Mouse (Mus musculus): ENCODE results near the gene Sugt1. TPM values are rescaled to one million over a fixed set of nuclear protein-coding genes. Genes with fewer than 3 reads are reported as not detected.

Gene Sugt1
- polyA plus RNA-seq, 1 experiment = 1.7 TPM

DNA sequence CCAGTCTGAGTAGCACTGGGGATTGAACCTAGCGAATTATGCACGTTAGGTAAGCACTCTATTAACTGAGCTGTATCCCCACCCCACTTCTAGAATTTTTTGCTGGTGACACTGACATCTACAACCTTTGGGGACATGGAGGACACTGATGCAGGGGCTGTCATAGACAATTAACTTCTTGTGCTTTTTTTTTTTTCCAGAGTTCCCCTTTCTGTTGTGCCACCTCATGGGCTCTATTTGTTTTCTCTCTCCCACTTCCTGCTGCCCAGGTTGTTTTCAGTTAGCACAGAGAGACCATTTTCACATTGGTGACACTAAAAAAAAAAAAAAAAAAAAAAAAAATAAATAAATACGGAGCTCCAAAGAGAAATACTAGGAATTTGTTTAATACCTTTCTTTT is 83.5 kb downstream of the Sugt1 start:
- peaks cover 3% of the 10 kb centered on the region for H3K27me3 ChIP-seq (replicated peaks)
- H3K4me3 ChIP-seq (replicated peaks) = no peak overlapping the region
- TF ChIP-seq FLI1 (IDR thresholded peaks at IDR 0.05; ENCODE audit: low read length) (no peak), GATA1 (IDR thresholded peaks at IDR 0.05; ENCODE audit: borderline replicate concordance, low read length) (no peak)
- H3K4me1 ChIP-seq = no peaks in the 10 kb centered on the region
- H3K9me3 ChIP-seq = 0 out of 2 replicates have a peak, but pooled peaks cover 4% of the 10 kb centered on the region
- H3K36me3 ChIP-seq (replicated peaks; ENCODE audit: low read length) = no peaks in the 10 kb centered on the region

DNA sequence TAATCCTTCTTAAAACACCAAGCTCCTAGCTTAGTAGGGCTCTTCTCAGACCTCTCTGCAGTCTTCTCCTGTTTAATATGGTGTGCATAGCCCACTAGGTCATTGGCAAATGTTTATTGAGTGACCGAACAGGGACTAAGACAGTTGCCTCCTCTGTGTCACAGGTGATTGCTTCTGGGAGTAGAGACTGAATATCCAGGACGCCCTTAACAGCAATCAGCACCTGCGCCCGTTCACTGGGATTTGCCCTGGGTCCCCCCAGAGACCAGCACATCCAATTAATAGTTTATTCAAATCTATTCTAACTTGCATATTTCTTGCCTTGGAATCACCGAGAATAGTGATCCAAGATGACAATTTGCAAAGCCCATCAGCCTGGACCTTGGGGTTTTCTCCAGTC is 85.1 kb downstream of the Sugt1 start:
- Histone ChIP-seq H3K4me3 (replicated peaks) (no peak overlapping the region), H3K36me3 (replicated peaks; ENCODE audit: low read length) (no peaks in the 10 kb centered on the region), H3K9me3 (0 out of 2 replicates have a peak, but pooled peaks cover 4% of the 10 kb centered on the region), H3K4me1 (no peaks in the 10 kb centered on the region), H3K27me3 (replicated peaks) (peaks cover 8% of the 10 kb centered on the region)
- no peak for TF ChIP-seq GATA1 (IDR thresholded peaks at IDR 0.05; ENCODE audit: borderline replicate concordance, low read length)
- TF ChIP-seq FLI1 (IDR thresholded peaks at IDR 0.05; ENCODE audit: low read length) = no peak

DNA sequence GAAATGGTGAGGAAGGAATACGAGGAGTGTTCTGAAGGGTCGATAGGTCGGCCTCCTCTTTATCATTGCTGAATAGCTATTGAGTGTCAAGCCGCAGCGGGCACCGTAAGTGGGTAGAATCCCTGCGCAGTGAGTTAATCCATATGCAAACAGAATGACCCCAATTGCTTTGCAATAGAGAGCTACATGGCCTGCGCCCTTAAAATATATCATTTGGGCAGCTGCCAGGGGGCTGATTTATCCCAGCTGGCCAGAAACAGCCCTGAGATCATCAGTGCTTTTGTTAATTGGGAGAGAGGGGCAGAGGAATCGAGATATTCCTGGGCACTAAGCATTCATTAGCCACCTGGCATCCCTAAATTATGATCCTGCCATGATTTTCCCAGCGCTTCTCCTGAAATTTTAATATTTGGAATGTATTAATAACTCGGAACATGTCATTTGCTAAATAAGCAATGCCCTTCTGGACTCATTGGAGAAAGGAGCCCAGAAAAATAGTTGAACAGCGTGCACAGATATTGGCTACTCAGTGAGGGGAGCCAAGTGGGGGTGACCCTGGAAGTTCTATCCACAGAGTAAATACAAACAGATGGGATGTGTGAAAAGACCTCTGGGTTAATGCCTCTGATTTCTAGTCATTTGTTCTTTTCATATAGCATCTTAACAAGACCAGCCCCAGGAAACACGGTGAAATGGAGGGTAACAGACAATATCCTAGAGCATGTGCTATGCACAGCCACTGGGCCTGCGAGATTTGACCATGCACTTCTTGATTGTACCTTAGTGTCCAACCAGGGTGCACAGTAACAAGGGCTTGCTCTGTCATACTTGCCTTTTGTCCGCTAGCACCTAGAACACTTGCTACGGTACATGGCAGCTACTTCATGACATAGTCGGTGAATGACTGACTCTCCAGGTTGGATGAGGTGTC is 85.9 kb downstream of the Sugt1 start:
- H3K36me3 ChIP-seq (replicated peaks; ENCODE audit: low read length) = no peaks in the 10 kb centered on the region
- peaks cover 8% of the 10 kb centered on the region for H3K27me3 ChIP-seq (replicated peaks)
- TF ChIP-seq FLI1 (IDR thresholded peaks at IDR 0.05; ENCODE audit: low read length) (no peak), GATA1 (IDR thresholded peaks at IDR 0.05; ENCODE audit: borderline replicate concordance, low read length) (no peak)
- peak overlapping the region; percentile 4 for H3K4me3 ChIP-seq (replicated peaks)
- H3K9me3 ChIP-seq = 0 out of 2 replicates have a peak, but pooled peaks cover 4% of the 10 kb centered on the region
- no peaks in the 10 kb centered on the region for H3K4me1 ChIP-seq

DNA sequence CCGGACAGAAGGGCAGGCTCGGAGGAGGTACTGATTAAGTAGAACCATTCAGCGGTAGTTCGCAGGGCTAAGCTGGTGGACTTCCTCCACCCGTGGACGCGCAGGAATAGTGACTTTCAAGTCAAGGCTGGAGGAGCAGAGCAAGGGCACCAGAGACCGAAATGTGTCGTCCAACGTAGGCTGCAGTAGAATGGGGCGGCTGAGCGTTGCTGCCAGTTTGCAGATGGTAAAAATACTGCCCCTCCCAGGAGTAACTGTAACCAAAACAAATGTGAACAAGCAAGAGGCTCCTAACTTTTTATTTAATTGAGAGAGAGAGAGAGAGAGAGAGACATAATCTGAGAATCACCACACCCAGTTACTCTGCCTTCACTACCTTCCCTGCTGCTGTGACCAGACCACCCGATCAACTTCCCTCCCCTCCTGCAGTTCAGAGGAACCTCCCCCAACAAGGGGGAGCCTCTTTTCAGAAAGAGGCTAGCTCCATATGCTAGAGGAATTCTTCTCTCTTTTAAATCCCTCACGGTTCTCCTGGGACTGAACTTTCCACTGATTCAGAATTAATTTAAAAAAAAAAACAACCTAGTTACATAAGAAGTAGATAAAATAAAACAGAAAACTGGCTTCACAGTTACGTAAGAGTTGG is 89.7 kb downstream of the Sugt1 start:
- H3K4me3 ChIP-seq (replicated peaks) = no peak overlapping the region
- peaks cover 8% of the 10 kb centered on the region for H3K27me3 ChIP-seq (replicated peaks)
- TF ChIP-seq FLI1 (IDR thresholded peaks at IDR 0.05; ENCODE audit: low read length) (no peak), GATA1 (IDR thresholded peaks at IDR 0.05; ENCODE audit: borderline replicate concordance, low read length) (no peak)
- H3K36me3 ChIP-seq (replicated peaks; ENCODE audit: low read length) = no peaks in the 10 kb centered on the region
- no peaks in the 10 kb centered on the region for H3K9me3 ChIP-seq
- H3K4me1 ChIP-seq = no peaks in the 10 kb centered on the region

DNA sequence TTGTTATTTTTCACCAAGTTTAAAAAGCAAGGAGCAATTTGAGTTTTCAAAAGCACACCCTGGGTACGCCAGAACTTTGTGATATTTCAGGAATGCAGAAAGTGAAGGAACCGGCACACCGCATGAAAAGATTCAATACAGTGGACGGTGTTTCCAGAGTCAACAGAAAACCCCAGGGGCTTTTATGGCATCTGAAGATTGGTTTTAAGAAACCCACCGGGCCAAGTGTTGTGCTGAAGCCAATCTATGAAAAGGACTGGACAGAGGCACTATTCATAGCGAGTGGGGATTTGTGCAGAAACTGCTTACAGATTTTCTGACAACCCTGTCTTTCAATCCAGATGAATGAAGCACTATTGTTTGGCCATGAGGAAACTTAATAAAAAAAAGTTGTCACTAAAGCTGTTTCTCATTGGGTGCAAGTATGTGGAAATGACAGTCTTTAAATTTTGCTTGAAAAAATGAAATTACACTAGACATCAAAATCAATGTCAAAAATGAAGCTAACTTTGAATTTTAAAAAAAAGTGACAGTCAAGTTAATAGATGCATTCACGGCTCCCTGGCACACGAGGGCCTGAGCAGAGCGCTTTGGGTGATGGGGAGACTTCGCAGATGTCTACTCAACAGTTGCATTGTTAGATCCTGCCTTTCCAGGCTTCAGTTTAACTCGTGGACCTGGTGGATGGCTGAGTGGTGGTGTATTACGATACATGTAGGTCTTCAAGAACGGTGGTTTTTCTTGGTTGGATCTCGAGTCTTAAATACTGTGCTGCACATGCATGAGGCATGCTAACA is 90.6 kb downstream of the Sugt1 start:
- Histone ChIP-seq H3K4me1 (no peaks in the 10 kb centered on the region), H3K36me3 (replicated peaks; ENCODE audit: low read length) (no peaks in the 10 kb centered on the region), H3K4me3 (replicated peaks) (no peak overlapping the region)

DNA sequence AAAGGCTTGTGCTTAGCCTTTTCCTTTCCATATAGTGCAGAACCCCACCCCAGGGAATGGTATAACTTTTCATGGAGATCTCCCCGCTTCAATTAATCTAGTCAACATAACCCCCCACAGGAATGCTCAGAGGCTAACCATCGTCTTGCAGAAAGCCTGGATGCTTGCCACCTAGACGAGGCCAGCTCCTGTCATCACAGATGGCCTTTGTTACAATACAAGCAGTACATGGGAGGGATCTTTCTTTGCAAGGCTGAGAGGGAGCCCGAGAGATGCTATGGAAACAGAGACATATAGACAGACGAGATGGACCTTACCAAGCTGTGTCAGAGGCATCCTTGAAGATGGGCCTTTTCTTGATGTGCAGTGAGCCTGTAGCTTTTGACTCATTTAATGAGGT is 93.2 kb downstream of the Sugt1 start:
- TF ChIP-seq FLI1 (IDR thresholded peaks at IDR 0.05; ENCODE audit: low read length) (no peak), GATA1 (IDR thresholded peaks at IDR 0.05; ENCODE audit: borderline replicate concordance, low read length) (no peak)
- Histone ChIP-seq H3K36me3 (replicated peaks; ENCODE audit: low read length) (no peaks in the 10 kb centered on the region), H3K4me3 (replicated peaks) (no peak overlapping the region), H3K4me1 (no peaks in the 10 kb centered on the region), H3K9me3 (no peaks in the 10 kb centered on the region), H3K27me3 (replicated peaks) (peaks cover 7% of the 10 kb centered on the region)

More for the DNA sequence above, 90.6 kb downstream of the Sugt1 start:
- no peaks in the 10 kb centered on the region for H3K9me3 ChIP-seq
- peaks cover 8% of the 10 kb centered on the region for H3K27me3 ChIP-seq (replicated peaks)
- TF ChIP-seq GATA1 (IDR thresholded peaks at IDR 0.05; ENCODE audit: borderline replicate concordance, low read length) = no peak
- no peak for TF ChIP-seq FLI1 (IDR thresholded peaks at IDR 0.05; ENCODE audit: low read length)

Other genes starting within 250 kb of the Sugt1 start
- gene Naa16, start 196.9 kb upstream of the Sugt1 start, polyA plus RNA-seq (2012; ENCODE audit: insufficient read depth, low replicate concordance) = 5.8 and 18.7 TPM in 2 replicates
- gene Mtrf1, start 189.9 kb upstream of the Sugt1 start, polyA plus RNA-seq (2012; ENCODE audit: insufficient read depth, low replicate concordance) = 0.21 TPM in 1 of 2 replicates, not detected in the other
- 1.2 and 3.8 TPM in 2 replicates for gene Kbtbd7, start 161.2 kb upstream of the Sugt1 start, polyA plus RNA-seq (2012; ENCODE audit: insufficient read depth, low replicate concordance)
- 0.20 and 0.79 TPM in 2 replicates for gene Kbtbd6, start 135.9 kb upstream of the Sugt1 start, polyA plus RNA-seq (2012; ENCODE audit: insufficient read depth, low replicate concordance)
- 1.5 and 3.9 TPM in 2 replicates for gene Elf1, start 106.5 kb upstream of the Sugt1 start, polyA plus RNA-seq (2012; ENCODE audit: insufficient read depth, low replicate concordance)
- 3.9 and 4.4 TPM in 2 replicates for gene Wbp4, start 106.2 kb upstream of the Sugt1 start, polyA plus RNA-seq (2012; ENCODE audit: insufficient read depth, low replicate concordance)
- gene Cnmd, start 74.5 kb downstream of the Sugt1 start, polyA plus RNA-seq (2012; ENCODE audit: insufficient read depth, low replicate concordance) = not detected in 2 replicates
- gene Pcdh8, start 183.6 kb downstream of the Sugt1 start, polyA plus RNA-seq (2012; ENCODE audit: insufficient read depth, low replicate concordance) = not detected in 2 replicates